Mouse (Mus musculus): ENCODE results near the gene Heatr6. TPM values are rescaled to one million over a fixed set of nuclear protein-coding genes. Genes with fewer than 3 reads are reported as not detected.

Gene Heatr6
- polyA plus RNA-seq, 1 experiment from 2014 or later = 8.2 TPM

GRCm38 (mm10) chr11:83810441-83810840 is 56.9 kb downstream of the Heatr6 start:
- no peak for ATAC-seq (ENCODE audit: low read depth)
- no peak overlapping the region for H3K9ac ChIP-seq
- 77% methylated on average over 8 of the region's 8 CpGs for WGBS (ENCODE audit: insufficient replicate concordance)

GRCm38 (mm10) chr11:83815191-83815590 is 61.7 kb downstream of the Heatr6 start:
- no peak overlapping the region for H3K27ac ChIP-seq
- H3K9ac ChIP-seq = no peak overlapping the region
- no peak overlapping the region for H3K4me2 ChIP-seq
- H3K4me3 ChIP-seq (replicated peaks) = no peak overlapping the region
- H3K4me1 ChIP-seq (replicated peaks) = 0 out of 2 replicates have a peak, but pooled peaks cover 3% of the 10 kb centered on the region
- H3K9me3 ChIP-seq (replicated peaks) = no peaks in the 10 kb centered on the region
- 70% methylated on average over 5 of the region's 5 CpGs for WGBS (ENCODE audit: insufficient replicate concordance)
- DNase-seq (no peak), ATAC-seq (ENCODE audit: low read depth) (no peak)
- H3K27me3 ChIP-seq = peaks cover 9% of the 10 kb centered on the region; the same call in 1 of the 2 replicates
- no peaks in the 10 kb centered on the region for H3K36me3 ChIP-seq

More at GRCm38 (mm10) chr11:83810441-83810840, 56.9 kb downstream of the Heatr6 start:
- Histone ChIP-seq H3K4me3 (replicated peaks) (no peak overlapping the region), H3K9me3 (replicated peaks) (no peaks in the 10 kb centered on the region), H3K27me3 (peaks cover 5% of the 10 kb centered on the region; the same call in 1 of the 2 replicates), H3K4me2 (no peak overlapping the region), H3K36me3 (no peaks in the 10 kb centered on the region), H3K27ac (no peak overlapping the region), H3K4me1 (replicated peaks) (no peaks in the 10 kb centered on the region)
- DNase-seq = no peak

GRCm38 (mm10) chr11:83815628-83816027 is 62.1 kb downstream of the Heatr6 start:
- H3K27me3 ChIP-seq = peaks cover 9% of the 10 kb centered on the region; the same call in 1 of the 2 replicates
- 6% methylated on average over 9 of the region's 9 CpGs for WGBS (ENCODE audit: insufficient replicate concordance)
- DNase-seq (no peak), ATAC-seq (ENCODE audit: low read depth) (no peak)
- H3K4me3 ChIP-seq (replicated peaks) = no peak overlapping the region
- no peak overlapping the region for H3K27ac ChIP-seq
- H3K9me3 ChIP-seq (replicated peaks) = no peaks in the 10 kb centered on the region
- no peak overlapping the region for H3K9ac ChIP-seq
- H3K36me3 ChIP-seq = no peaks in the 10 kb centered on the region
- no peak overlapping the region for H3K4me2 ChIP-seq
- H3K4me1 ChIP-seq (replicated peaks) = 0 out of 2 replicates have a peak, but pooled peaks cover 3% of the 10 kb centered on the region

- Histone ChIP-seq H3K27me3 (peaks cover 9% of the 10 kb centered on the region; the same call in 1 of the 2 replicates), H3K9ac (no peak overlapping the region), H3K4me2 (no peak overlapping the region), H3K4me1 (replicated peaks) (0 out of 2 replicates have a peak, but pooled peaks cover 3% of the 10 kb centered on the region), H3K9me3 (replicated peaks) (no peaks in the 10 kb centered on the region), H3K27ac (no peak overlapping the region), H3K36me3 (no peaks in the 10 kb centered on the region), H3K4me3 (replicated peaks) (no peak overlapping the region)
- ATAC-seq (ENCODE audit: low read depth) (no peak), DNase-seq (no peak)
- WGBS (ENCODE audit: insufficient replicate concordance) = 63% methylated on average over 6 of the region's 6 CpGs
These were observed 63.6 kb downstream of the Heatr6 start for GRCm38 (mm10) chr11:83817048-83817447.

- Histone ChIP-seq H3K4me3 (replicated peaks) (no peak overlapping the region), H3K9ac (no peak overlapping the region), H3K4me2 (no peak overlapping the region), H3K9me3 (replicated peaks) (no peaks in the 10 kb centered on the region), H3K36me3 (no peaks in the 10 kb centered on the region), H3K27me3 (peaks cover 3% of the 10 kb centered on the region; the same call in 1 of the 2 replicates), H3K4me1 (replicated peaks) (0 out of 2 replicates have a peak, but pooled peaks cover 3% of the 10 kb centered on the region), H3K27ac (no peak overlapping the region)
- 50% methylated on average over 4 of the region's 4 CpGs for WGBS (ENCODE audit: insufficient replicate concordance)
- DNase-seq = no peak
- ATAC-seq (ENCODE audit: low read depth) = no peak
These were observed 64.5 kb downstream of the Heatr6 start for GRCm38 (mm10) chr11:83817994-83818393.

GRCm38 (mm10) chr11:83818591-83819127 is 65.2 kb downstream of the Heatr6 start:
- no peak overlapping the region for H3K9ac ChIP-seq
- H3K9me3 ChIP-seq (replicated peaks) = no peaks in the 10 kb centered on the region
- DNase-seq (no peak), ATAC-seq (ENCODE audit: low read depth) (no peak)
- WGBS (ENCODE audit: insufficient replicate concordance) = 51% methylated on average over 9 of the region's 9 CpGs
- H3K27me3 ChIP-seq = peaks cover 3% of the 10 kb centered on the region; the same call in 1 of the 2 replicates
- H3K4me2 ChIP-seq = no peak overlapping the region
- no peak overlapping the region for H3K27ac ChIP-seq
- no peak overlapping the region for H3K4me3 ChIP-seq (replicated peaks)
- 0 out of 2 replicates have a peak, but pooled peaks cover 3% of the 10 kb centered on the region for H3K4me1 ChIP-seq (replicated peaks)
- H3K36me3 ChIP-seq = no peaks in the 10 kb centered on the region

GRCm38 (mm10) chr11:83819806-83820483 is 66.4 kb downstream of the Heatr6 start:
- no peak for ATAC-seq (ENCODE audit: low read depth)

GRCm38 (mm10) chr11:83826142-83826541 is 72.6 kb downstream of the Heatr6 start:
- no peak overlapping the region for H3K4me3 ChIP-seq (replicated peaks)
- DNase-seq (no peak), ATAC-seq (ENCODE audit: low read depth) (no peak)
- H3K4me1 ChIP-seq (replicated peaks) = no peaks in the 10 kb centered on the region
- 63% methylated on average over 3 of the region's 3 CpGs for WGBS (ENCODE audit: insufficient replicate concordance)
- no peak overlapping the region for H3K4me2 ChIP-seq
- H3K27me3 ChIP-seq = no peaks in the 10 kb centered on the region
- no peak overlapping the region for H3K27ac ChIP-seq
- no peak overlapping the region for H3K9ac ChIP-seq
- H3K36me3 ChIP-seq = no peaks in the 10 kb centered on the region
- no peaks in the 10 kb centered on the region for H3K9me3 ChIP-seq (replicated peaks)

More at GRCm38 (mm10) chr11:83819806-83820483, 66.4 kb downstream of the Heatr6 start:
- no peak overlapping the region for H3K27ac ChIP-seq
- H3K4me1 ChIP-seq (replicated peaks) = 0 out of 2 replicates have a peak, but pooled peaks cover 3% of the 10 kb centered on the region
- H3K4me3 ChIP-seq (replicated peaks) = no peak overlapping the region
- 64% methylated on average over 10 of the region's 10 CpGs for WGBS (ENCODE audit: insufficient replicate concordance)
- DNase-seq = no peak
- H3K9me3 ChIP-seq (replicated peaks) = no peaks in the 10 kb centered on the region
- 0 out of 2 replicates have a peak, but pooled peaks cover 3% of the 10 kb centered on the region for H3K27me3 ChIP-seq
- H3K9ac ChIP-seq = no peak overlapping the region
- H3K4me2 ChIP-seq = no peak overlapping the region
- H3K36me3 ChIP-seq = no peaks in the 10 kb centered on the region

GRCm38 (mm10) chr11:83828553-83829142 is 75.2 kb downstream of the Heatr6 start:
- H3K27me3 ChIP-seq = no peaks in the 10 kb centered on the region
- WGBS (ENCODE audit: insufficient replicate concordance) = 55% methylated on average over 8 of the region's 8 CpGs
- H3K9me3 ChIP-seq (replicated peaks) = no peaks in the 10 kb centered on the region; the same call in 1 of the 2 replicates
- no peaks in the 10 kb centered on the region for H3K36me3 ChIP-seq
- DNase-seq (no peak), ATAC-seq (ENCODE audit: low read depth) (no peak)
- H3K4me3 ChIP-seq (replicated peaks) = no peak overlapping the region
- no peak overlapping the region for H3K27ac ChIP-seq
- H3K9ac ChIP-seq = no peak overlapping the region
- no peaks in the 10 kb centered on the region for H3K4me1 ChIP-seq (replicated peaks)
- H3K4me2 ChIP-seq = no peak overlapping the region

GRCm38 (mm10) chr11:83832389-83832788 is 78.9 kb downstream of the Heatr6 start:
- Histone ChIP-seq H3K4me1 (replicated peaks) (no peaks in the 10 kb centered on the region), H3K27ac (no peak overlapping the region), H3K36me3 (no peaks in the 10 kb centered on the region), H3K9ac (no peak overlapping the region), H3K4me2 (no peak overlapping the region), H3K9me3 (replicated peaks) (no peaks in the 10 kb centered on the region; the same call in 1 of the 2 replicates), H3K27me3 (no peaks in the 10 kb centered on the region), H3K4me3 (replicated peaks) (no peak overlapping the region)
- ATAC-seq (ENCODE audit: low read depth) = no peak
- no peak for DNase-seq
- WGBS (ENCODE audit: insufficient replicate concordance) = 27% methylated on average over 8 of the region's 8 CpGs
